Mouse (Mus musculus) spleen, postnatal 4 days (tissue): ENCODE data around the gene Znrf3.

ENCODE experiments used
- DNase-seq, 2 experiments: peaks; one replicate each; pipeline ENCODE4 v3.0.0; 2022; ENCODE audit warnings: low spot score in 2 of 2

Gene Znrf3

DNA sequence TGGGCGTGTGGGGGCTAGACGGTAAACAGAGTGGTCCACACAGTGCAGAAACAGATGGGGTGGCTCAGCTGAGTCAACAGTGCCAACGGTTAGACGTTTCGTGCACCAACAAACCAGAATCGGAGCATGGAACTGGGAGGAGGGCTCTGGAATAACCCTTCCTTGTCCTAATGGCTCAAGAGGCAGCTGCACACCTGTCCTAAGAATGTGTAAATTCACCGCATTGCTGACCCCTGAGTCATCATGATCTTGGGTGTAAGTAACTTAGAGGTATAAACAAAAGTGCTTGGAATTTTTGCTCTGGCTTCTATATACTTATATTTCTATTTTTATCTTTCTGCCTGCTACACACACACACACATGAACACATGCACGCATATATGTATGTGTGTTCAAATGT, 202.5 kb downstream of the Znrf3 start:
- DNase-seq, result no peak

DNA sequence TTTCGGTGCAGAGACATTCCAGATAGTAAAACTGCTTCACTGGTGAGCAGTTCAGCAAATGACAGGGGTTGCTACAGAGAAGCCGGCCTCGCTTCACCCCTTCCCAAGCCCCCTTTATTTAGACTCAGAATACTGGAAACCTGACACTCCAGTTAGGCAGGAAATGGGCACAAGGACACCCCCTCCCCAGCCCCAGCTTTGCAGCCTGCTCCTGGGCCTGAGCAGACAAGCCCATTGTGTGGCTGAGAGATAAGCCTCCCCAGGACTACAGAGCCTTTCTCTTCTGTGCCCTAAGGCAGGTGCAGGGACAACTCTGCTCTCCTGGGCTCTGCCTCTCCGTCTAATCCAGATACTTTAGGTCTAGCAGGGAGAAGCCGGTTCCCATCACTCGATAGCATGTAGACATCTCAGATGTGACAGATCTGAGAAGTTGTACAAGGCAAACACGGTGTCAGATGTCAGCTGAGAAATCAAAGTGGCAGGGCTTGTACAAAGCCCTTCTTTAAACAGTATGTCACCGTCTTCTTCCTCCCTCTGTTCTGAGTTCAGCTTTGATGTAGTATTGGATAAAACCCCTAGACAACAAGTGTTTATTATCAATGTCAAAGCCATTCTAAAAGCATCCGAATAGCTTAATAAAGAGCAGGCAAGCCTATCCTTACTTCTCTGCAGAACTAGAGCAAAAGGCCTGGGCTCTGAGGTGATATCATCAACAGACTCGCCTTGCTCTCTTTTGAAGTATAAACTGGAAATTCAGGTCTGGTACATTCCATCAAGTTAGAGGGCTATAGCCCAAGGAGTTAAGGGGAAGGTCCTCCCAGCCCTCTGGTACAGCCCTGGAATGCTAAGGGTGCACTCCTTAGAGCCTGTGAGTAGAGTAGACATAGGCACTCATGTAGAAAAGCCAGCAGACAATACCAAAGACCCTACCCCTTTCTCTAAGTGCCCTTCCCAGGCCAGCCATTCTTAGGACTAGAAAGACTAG, 204.6 kb downstream of the Znrf3 start:
- DNase-seq, result no peak
